Mouse (Mus musculus) gastrocnemius, postnatal 36 days (tissue): ENCODE measurements around the gene Pptc7. TPM values are rescaled to one million over a fixed set of nuclear protein-coding genes. Genes with fewer than 3 reads are reported as not detected.

Experiments used
- total RNA-seq, 2 experiments: library from RNA; stranded (reverse); gene quantifications; 2 replicates each; pipeline ENCODE4 v1.2.3; 2021

Pptc7 gene
- total RNA-seq, 2 experiments from 2014 or later = 93.8 to 103 TPM

Other genes with a start within 250 kb of the Pptc7 start
- gene Cux2, start 234.3 kb upstream of the Pptc7 start, total RNA-seq = 1 to 10 TPM; 1.9 to 2.3 TPM
- 1,000 to 10,000 TPM in 1 of 2 experiments, 100 to 1,000 TPM in 1; 404 to 1,700 TPM for gene Myl2, start 183.4 kb upstream of the Pptc7 start, total RNA-seq
- not detected for gene Ccdc63, start 143.5 kb upstream of the Pptc7 start, total RNA-seq
- 100 to 1,000 TPM; 138 to 139 TPM for gene Ppp1cc, start 126.1 kb upstream of the Pptc7 start, total RNA-seq
- gene Hvcn1, start 77.6 kb upstream of the Pptc7 start, total RNA-seq = under 1 TPM; 0.37 to 0.77 TPM
- 1 to 10 TPM; 1.6 to 2.2 TPM for gene Tctn1, start 19.9 kb upstream of the Pptc7 start, total RNA-seq
- under 1 TPM; 0.42 to 0.54 TPM for gene Rad9b, start 69.9 kb downstream of the Pptc7 start, total RNA-seq
- 10 to 100 TPM; 36.2 to 41.3 TPM for gene Vps29, start 70.0 kb downstream of the Pptc7 start, total RNA-seq
- gene Gpn3, start 87.5 kb downstream of the Pptc7 start, total RNA-seq = 10 to 100 TPM; 22.4 to 23.8 TPM
- gene Fam216a, start 88.0 kb downstream of the Pptc7 start, total RNA-seq = 1 to 10 TPM; 4.2 to 6.5 TPM
- gene Arpc3, start 107.5 kb downstream of the Pptc7 start, total RNA-seq = 10 to 100 TPM; 47.2 to 51.2 TPM
- gene Anapc7, start 137.3 kb downstream of the Pptc7 start, total RNA-seq = 10 to 100 TPM; 11.3 to 13.2 TPM
- gene Atp2a2, start 217.9 kb downstream of the Pptc7 start, total RNA-seq = 100 to 1,000 TPM; 175 to 549 TPM